Mouse (Mus musculus): ENCODE data around the gene Nav2.

GRCm38 (mm10) chr7:49371345-49371744 lies 462.8 kb downstream of the Nav2 start:
- no peak for TF ChIP-seq GATA1 (IDR thresholded peaks at IDR 0.05; ENCODE audit: borderline replicate concordance, low read length)
- TF ChIP-seq FLI1 (IDR thresholded peaks at IDR 0.05; ENCODE audit: low read length) = no peak
